In genomic region chr2:91194624-91195332, GRCm38 (mm10) we compare ENCODE assay signal across 1 mouse cellular context.
A peak's percentile ranks its signal among the peaks of the same experiment; 100 is the strongest.
TF ChIP-seq lines count a peak whose summit lies in the region.

No protein-coding gene starts in this region.

TF ChIP-seq in MEL, 35 proteins besides CTCF, POLR2A, EP300 and RAD21 (continued from another document):
- no peak for TF ChIP-seq TAL1 (IDR thresholded peaks at IDR 0.05; ENCODE audit: low read length)
- TF ChIP-seq ELF1 (IDR thresholded peaks at IDR 0.05; ENCODE audit: low read depth, low read length), result no peak
- TF ChIP-seq SIN3A (IDR thresholded peaks at IDR 0.05; ENCODE audit: low read length), result peak; percentile 25; the same call in 1 of the 2 replicates
- peak; percentile 12; the same call in 1 of the 2 replicates for TF ChIP-seq NRF1 (IDR thresholded peaks at IDR 0.05; ENCODE audit: insufficient read depth, low read depth, low read length, poor library complexity, severe bottlenecking)
- 0 out of 2 replicates have a peak, but pooled peaks have one; percentile 21 for TF ChIP-seq HCFC1 (IDR thresholded peaks at IDR 0.05; ENCODE audit: low read depth, low read length)
- peak; percentile 75; the same call in 1 of the 2 replicates for TF ChIP-seq ZC3H11A (IDR thresholded peaks at IDR 0.05; ENCODE audit: low read depth, low read length)
- peak; percentile 76 for TF ChIP-seq SMC3 (IDR thresholded peaks at IDR 0.05; ENCODE audit: low read depth, low read length)
TF ChIP-seq in MEL: peak in this region for 6.
